Mouse (Mus musculus): ENCODE measurements at regions not wholly inside any gene's neighbourhood (a gene's known extent, or its start where the extent isn't known, plus 50 kb on each side); places are given as distances from the start of the nearest gene placed in this dataset.

DNA sequence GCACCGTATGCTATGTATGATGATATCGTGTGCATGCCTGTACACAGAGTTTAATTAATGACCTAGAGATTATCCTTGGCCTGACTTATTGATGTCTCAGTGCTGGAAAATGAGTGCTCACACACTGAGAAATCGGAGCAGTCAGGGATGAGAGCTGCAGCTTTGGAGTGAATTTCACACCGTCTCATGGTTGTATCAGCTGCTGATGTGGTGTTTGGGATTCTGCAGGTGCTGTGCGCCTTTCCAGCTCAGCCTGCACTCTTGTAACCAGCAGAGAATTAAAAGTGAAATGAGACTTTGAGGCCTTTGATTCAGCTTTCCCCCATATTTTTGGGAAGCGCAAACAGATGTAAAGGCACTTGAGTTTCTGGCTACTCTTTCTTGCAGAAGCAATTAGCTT, 100.6 kb upstream of the Fam92a start:
- TF ChIP-seq ZNF384 (IDR thresholded peaks at IDR 0.05; ENCODE audit: low read depth, low read length) (no peak), CTCF (conservative IDR thresholded peaks at IDR 0.05 in 1 of 2, IDR thresholded peaks at IDR 0.05 in 1 of 2; ENCODE audit: low read depth in 2 of 2, low read length in 2 of 2) (no peak), MEF2A (IDR thresholded peaks at IDR 0.05; ENCODE audit: borderline replicate concordance, low read depth, low read length) (no peak), USF2 (conservative IDR thresholded peaks at IDR 0.05; ENCODE audit: low read depth, low read length) (no peak), HCFC1 (IDR thresholded peaks at IDR 0.05; ENCODE audit: low read depth, low read length) (no peak), ZMIZ1 (IDR thresholded peaks at IDR 0.05; ENCODE audit: low read depth, low read length) (no peak), SMC3 (IDR thresholded peaks at IDR 0.05; ENCODE audit: low read depth, low read length) (no peak)
